Mouse (Mus musculus) kidney, postnatal 0 days (tissue): ENCODE data around the gene Krt78. TPM values are rescaled to one million over a fixed set of nuclear protein-coding genes. Genes with fewer than 3 reads are reported as not detected.
A peak's percentile ranks its signal among the peaks of the same experiment; 100 is the strongest.

Experiments
- ATAC-seq: fragments of 200-750 bp; cut with Nextera tagmentation; replicated peaks from 2 replicates; pipeline ENCODE4 v1.8.0; 2017; ENCODE audit warnings: low read depth, moderate number of reproducible peaks, moderate TSS enrichment, moderate library complexity; ENCODE audit not compliant: low FRiP score
- DNase-seq: peaks from one replicate; pipeline ENCODE4 v3.0.0-alpha.2; 2016; ENCODE audit warnings: low spot score
- H3K27ac ChIP-seq: fragments of 300-500 bp; sonication (generic); 2 replicates; pipeline ENCODE4 v1.5.1; 2014; ENCODE audit warnings: mild to moderate bottlenecking
- H3K27me3 ChIP-seq: fragments of 300-500 bp; sonication (generic); 2 replicates; pipeline ENCODE4 v1.6.1; 2014; ENCODE audit warnings: low read length, mixed read lengths; ENCODE audit not compliant: insufficient read depth
- H3K36me3 ChIP-seq: fragments of 300-500 bp; sonication (generic); 2 replicates; pipeline ENCODE4 v1.6.1; 2014; ENCODE audit warnings: low read length, mixed read lengths; ENCODE audit not compliant: insufficient read depth
- H3K4me1 ChIP-seq: fragments of 300-500 bp; sonication (generic); replicated peaks from 2 replicates; pipeline ENCODE4 v1.6.1; 2014; ENCODE audit warnings: antibody characterized with exemption, low read length, mixed read lengths; ENCODE audit not compliant: insufficient read depth
- H3K4me2 ChIP-seq: fragments of 300-500 bp; sonication (generic); 2 replicates; pipeline ENCODE4 v1.6.1; 2014; ENCODE audit warnings: mild to moderate bottlenecking, low read length, moderate library complexity, mixed read lengths
- H3K4me3 ChIP-seq: fragments of 300-500 bp; sonication (generic); replicated peaks from 2 replicates; pipeline ENCODE4 v1.5.1; 2014; ENCODE audit warnings: low read depth, low read length
- H3K9ac ChIP-seq: fragments of 300-500 bp; sonication (generic); 2 replicates; pipeline ENCODE4 v1.6.1; 2014; ENCODE audit warnings: low read depth, low read length
- H3K9me3 ChIP-seq: fragments of 300-500 bp; sonication (generic); replicated peaks from 2 replicates; pipeline ENCODE4 v1.6.1; 2016; ENCODE audit warnings: low read length, inconsistent platforms, mixed read lengths
- CTCF ChIP-seq: IDR thresholded peaks from 2 replicates; pipeline ENCODE4 v1.5.1; 2016; ENCODE audit warnings: antibody characterized with exemption, low read depth, mild to moderate bottlenecking, moderate library complexity
- whole genome bisulfite sequencing: fragments of 180-500 bp; shearing (Covaris S2); extraction: QIAGEN DNeasy Blood & Tissue Kit; methylation state at CpG from one replicate; pipeline ENCODE4 v1.1.7; 2014; 5-methylcytosine and 5-hydroxymethylcytosine counted together
- polyA plus RNA-seq: library from polyadenylated mRNA; unstranded; fragments of >200 nt; fragmentation: Nextera tagmentation; extraction: Ambion mirVana; gene quantifications from 2 replicates; pipeline ENCODE4 v1.2.1, GENCODE M21; 2015

Krt78 gene
- polyA plus RNA-seq, 1 experiment from 2014 or later, result 0.07 TPM

GRCm38 (mm10) chr15:101945430-101945829 lies 8.7 kb downstream of the Krt78 start:
- H3K9me3 ChIP-seq, result no peaks in the 10 kb centered on the region
- no peaks in the 10 kb centered on the region; the same call in 1 of the 2 replicates for H3K4me1 ChIP-seq
- H3K36me3 ChIP-seq, result no peaks in the 10 kb centered on the region
- ATAC-seq, result no peak
- no peak overlapping the region for H3K4me2 ChIP-seq
- no peak overlapping the region for H3K27ac ChIP-seq
- WGBS, result 89% methylated on average over 1 of the region's 1 CpGs
- TF ChIP-seq CTCF, result no peak
- H3K4me3 ChIP-seq, result no peak overlapping the region
- DNase-seq, result no peak
- no peak overlapping the region for H3K9ac ChIP-seq
- H3K27me3 ChIP-seq, result no peaks in the 10 kb centered on the region

GRCm38 (mm10) chr15:101941948-101942347 lies 12.1 kb downstream of the Krt78 start:
- H3K4me1 ChIP-seq, result no peaks in the 10 kb centered on the region; the same call in 1 of the 2 replicates
- TF ChIP-seq CTCF, result no peak
- no peak; the same call in 1 of the 2 replicates for ATAC-seq
- peak; percentile 67 for DNase-seq
- no peaks in the 10 kb centered on the region for H3K9me3 ChIP-seq
- H3K9ac ChIP-seq, result no peak overlapping the region
- no peaks in the 10 kb centered on the region for H3K36me3 ChIP-seq
- no peaks in the 10 kb centered on the region for H3K27me3 ChIP-seq
- H3K27ac ChIP-seq, result no peak overlapping the region
- 24% methylated on average over 8 of the region's 8 CpGs for WGBS
- no peak overlapping the region for H3K4me3 ChIP-seq
- no peak overlapping the region for H3K4me2 ChIP-seq

GRCm38 (mm10) chr15:101940274-101940829 lies 13.7 kb downstream of the Krt78 start, which contains the start of gene Krt79:
Krt79 (minus strand) TSS chr15:101940324.
- no peaks in the 10 kb centered on the region for H3K36me3 ChIP-seq
- WGBS, result 71% methylated on average over 4 of the region's 6 CpGs
- H3K4me1 ChIP-seq, result no peaks in the 10 kb centered on the region; the same call in 1 of the 2 replicates
- DNase-seq, result no peak
- H3K4me3 ChIP-seq, result no peak within 1 kb of the TSS
- no peaks in the 10 kb centered on the region for H3K9me3 ChIP-seq
- no peak for TF ChIP-seq CTCF
- no peak for ATAC-seq
- no peak within 1 kb of the TSS for H3K4me2 ChIP-seq
- no peak within 1 kb of the TSS for H3K9ac ChIP-seq
- H3K27ac ChIP-seq, result no peak within 1 kb of the TSS
- H3K27me3 ChIP-seq, result no peaks in the 10 kb centered on the region

GRCm38 (mm10) chr15:101938600-101939308 lies 15.3 kb downstream of the Krt78 start:
- H3K27ac ChIP-seq, result no peak overlapping the region
- no peaks in the 10 kb centered on the region for H3K9me3 ChIP-seq
- no peaks in the 10 kb centered on the region for H3K36me3 ChIP-seq
- H3K4me1 ChIP-seq, result no peaks in the 10 kb centered on the region; the same call in 1 of the 2 replicates
- WGBS, result 62% methylated on average over 9 of the region's 9 CpGs
- H3K27me3 ChIP-seq, result no peaks in the 10 kb centered on the region
- H3K4me2 ChIP-seq, result no peak overlapping the region
- H3K4me3 ChIP-seq, result no peak overlapping the region
- no peak for TF ChIP-seq CTCF
- H3K9ac ChIP-seq, result no peak overlapping the region
- ATAC-seq (no peak), DNase-seq (no peak)

GRCm38 (mm10) chr15:101933024-101933423 lies 21.1 kb downstream of the Krt78 start:
- Histone ChIP-seq H3K4me2 (no peak overlapping the region), H3K36me3 (no peaks in the 10 kb centered on the region), H3K27ac (no peak overlapping the region), H3K9ac (no peak overlapping the region), H3K27me3 (no peaks in the 10 kb centered on the region), H3K4me3 (no peak overlapping the region), H3K9me3 (no peaks in the 10 kb centered on the region), H3K4me1 (0 out of 2 replicates have a peak, but pooled peaks cover 7% of the 10 kb centered on the region)
- no peak for TF ChIP-seq CTCF
- DNase-seq (no peak), ATAC-seq (no peak)
- 31% methylated on average over 6 of the region's 6 CpGs for WGBS

- 4% methylated on average over 17 of the region's 17 CpGs for WGBS
- H3K4me3 ChIP-seq, result peak overlapping the region; percentile 7; the same call in 1 of the 2 replicates
- no peak overlapping the region for H3K27ac ChIP-seq
- no peak overlapping the region; the same call in 1 of the 2 replicates for H3K9ac ChIP-seq
- H3K4me1 ChIP-seq, result 0 out of 2 replicates have a peak, but pooled peaks cover 7% of the 10 kb centered on the region
- DNase-seq (no peak), ATAC-seq (no peak; the same call in 1 of the 2 replicates)
- no peaks in the 10 kb centered on the region for H3K27me3 ChIP-seq
- peak overlapping the region; percentile 51 for H3K4me2 ChIP-seq
- H3K36me3 ChIP-seq, result no peaks in the 10 kb centered on the region
- H3K9me3 ChIP-seq, result no peaks in the 10 kb centered on the region
- no peak for TF ChIP-seq CTCF
Observed at GRCm38 (mm10) chr15:101929666-101930065, 24.4 kb downstream of the Krt78 start.
